ENCODE assay signal across 17 mouse cellular contexts in the genomic region with DNA sequence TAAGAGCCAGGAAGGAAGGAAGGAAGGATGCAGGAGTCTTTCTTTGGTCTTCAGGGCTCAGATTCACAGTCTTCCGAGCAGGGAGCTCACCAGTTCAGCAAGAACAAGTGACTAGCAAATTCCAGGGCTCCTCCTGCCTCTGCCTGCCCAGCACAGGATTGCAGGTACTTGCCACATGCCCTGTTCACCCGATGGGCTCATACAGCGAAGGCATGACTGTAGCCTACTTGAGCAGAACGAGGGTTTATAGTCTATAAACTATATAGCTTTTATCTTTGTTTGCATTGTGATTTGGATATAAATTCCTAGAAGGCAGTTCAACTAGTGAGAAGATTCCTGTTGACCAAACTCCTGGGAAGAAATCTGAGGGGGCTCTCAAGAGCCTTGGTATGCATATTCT.
"Had no signal": no experiment of that assay in that cellular context is flagged by ENCODE, and none has a peak within 500 bp of the region (broad histone marks: within the 10 kb centered on the region; RNA-seq: fewer than 3 reads in every experiment).

No protein-coding gene starts in this region.

- H3K9me3 ChIP-seq: liver, embryonic 15.5 days; lung, embryonic 15.5 days; megakaryocyte, embryonic 14.5 days; midbrain, embryonic 13.5 days; midbrain, embryonic 15.5 days; neural tube, embryonic 12.5 days had no signal

- H3K27me3 ChIP-seq: liver, embryonic 15.5 days; lung, embryonic 15.5 days; midbrain, embryonic 13.5 days; midbrain, embryonic 15.5 days; neural tube, embryonic 12.5 days had no signal

- DNase-seq: liver, postnatal 0 days; lung, adult 2 months; lung, postnatal 14 days; lung, postnatal 36 days; right cerebral cortex, postnatal 14 days; thymus, adult 18-20 months; thymus, postnatal 14 days; thymus, postnatal 36 days had no signal

- H3K36me3 ChIP-seq: liver, embryonic 15.5 days; lung, embryonic 15.5 days; midbrain, embryonic 13.5 days; midbrain, embryonic 15.5 days; neural tube, embryonic 12.5 days had no signal

- H3K27ac ChIP-seq: liver, embryonic 15.5 days; lung, embryonic 15.5 days; macrophage; midbrain, embryonic 13.5 days; midbrain, embryonic 15.5 days; neural tube, embryonic 12.5 days had no signal

- H3K4me1 ChIP-seq: liver, embryonic 15.5 days; midbrain, embryonic 13.5 days; midbrain, embryonic 15.5 days; neural tube, embryonic 12.5 days had no signal

- ATAC-seq: liver, postnatal 0 days; lung, postnatal 0 days; midbrain, embryonic 13.5 days; midbrain, embryonic 15.5 days had no signal

- H3K9ac ChIP-seq: liver, embryonic 15.5 days; liver, postnatal 0 days; lung, embryonic 15.5 days; midbrain, embryonic 13.5 days; midbrain, embryonic 15.5 days; neural tube, embryonic 12.5 days had no signal

- H3K4me2 ChIP-seq: liver, embryonic 15.5 days; lung, embryonic 15.5 days; midbrain, embryonic 11.5 days; midbrain, embryonic 13.5 days; midbrain, embryonic 15.5 days; neural tube, embryonic 12.5 days had no signal

- H3K4me3 ChIP-seq: liver, embryonic 15.5 days; lung, embryonic 15.5 days; megakaryocyte, embryonic 14.5 days; midbrain, embryonic 13.5 days; midbrain, embryonic 15.5 days; neural tube, embryonic 12.5 days had no signal
